Mouse (Mus musculus) hindbrain, embryonic 10.5 days (tissue): ENCODE measurements around the gene Idi1. TPM values are rescaled to one million over a fixed set of nuclear protein-coding genes. Genes with fewer than 3 reads are reported as not detected.
"Not testable (repeated sequence)": the region's sequence is repeated elsewhere in the genome, so short reads cannot be mapped to it uniquely, and the experiment has no call there.

Experiments used
- DNase-seq: peaks from one replicate; pipeline ENCODE4 v3.0.0-alpha.2; 2017; ENCODE audit warnings: low spot score
- H3K27ac ChIP-seq: fragments of 300-500 bp; sonication (generic); 2 replicates; pipeline ENCODE4 v1.5.1; 2016; ENCODE audit warnings: mild to moderate bottlenecking, moderate library complexity
- H3K27me3 ChIP-seq: fragments of 300-500 bp; sonication (generic); 2 replicates; pipeline ENCODE4 v1.6.1; 2016; ENCODE audit warnings: mild to moderate bottlenecking; ENCODE audit not compliant: poor library complexity, insufficient read depth, severe bottlenecking
- H3K36me3 ChIP-seq: fragments of 300-500 bp; sonication (generic); 2 replicates; pipeline ENCODE4 v1.6.1; 2016; ENCODE audit warnings: mild to moderate bottlenecking, moderate library complexity
- H3K4me1 ChIP-seq: fragments of 300-500 bp; sonication (generic); replicated peaks from 2 replicates; pipeline ENCODE4 v1.6.1; 2016; ENCODE audit warnings: mild to moderate bottlenecking
- H3K4me3 ChIP-seq: fragments of 300-500 bp; sonication (generic); 2 replicates; pipeline ENCODE4 v1.5.1; 2016; ENCODE audit warnings: mild to moderate bottlenecking, moderate library complexity
- H3K9me3 ChIP-seq: fragments of 300-500 bp; sonication (generic); 2 replicates; pipeline ENCODE4 v1.6.1; 2016; ENCODE audit warnings: mild to moderate bottlenecking, moderate library complexity
- WGBS: fragments of 180-500 bp; shearing (Covaris S2); methylation state at CpG from one replicate; pipeline ENCODE4 v1.1.7; 2016; 5-methylcytosine and 5-hydroxymethylcytosine counted together
- polyA plus RNA-seq: library from polyadenylated mRNA; unstranded; fragments of >200 nt; fragmentation: Nextera tagmentation; extraction: Ambion mirVana; gene quantifications from 2 replicates; pipeline ENCODE4 v1.2.1, GENCODE M21; 2016

Gene Idi1
- 122 and 154 TPM in 2 replicates for polyA plus RNA-seq

DNA sequence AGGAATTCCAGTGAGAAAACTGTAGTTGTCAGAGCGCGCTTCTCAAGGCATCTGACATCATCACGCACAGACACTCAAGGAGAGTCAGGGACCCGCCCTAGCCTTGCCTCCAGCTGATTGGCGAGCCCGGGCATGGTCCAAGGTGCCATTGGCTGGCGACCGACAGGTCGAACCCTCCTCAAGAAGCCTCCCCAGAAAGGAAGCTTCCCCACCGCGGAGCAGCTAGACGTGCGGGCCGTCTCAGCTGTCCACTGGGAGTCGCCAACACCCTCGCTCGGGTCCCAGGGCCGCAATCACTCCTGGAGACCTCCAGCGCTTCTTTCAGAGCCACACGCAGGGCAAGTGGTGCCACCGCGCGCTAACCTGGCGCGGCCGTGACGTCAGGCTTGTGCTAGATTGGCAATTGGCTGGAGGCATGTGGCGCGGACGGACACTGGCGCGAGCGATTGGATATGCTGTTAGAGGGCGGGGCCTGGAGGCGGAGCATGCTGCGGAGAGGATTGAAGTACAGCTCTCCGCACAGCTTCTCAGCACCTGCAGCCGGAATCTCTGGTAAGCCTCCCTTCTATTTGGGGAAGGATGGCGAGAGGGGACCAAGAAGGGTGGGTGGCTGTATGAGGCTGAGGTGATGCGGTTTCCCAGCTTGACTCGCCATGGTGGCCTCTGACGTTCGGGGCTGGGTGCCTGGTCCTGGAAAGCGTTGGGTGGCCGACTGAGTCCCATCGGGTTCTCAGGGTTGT lies at the start of gene Idi1:
Idi1 (plus strand) TSS at position 57 of the 740 bp plus-strand sequence.
- peaks cover 30% of the 10 kb centered on the region for H3K36me3 ChIP-seq
- peak within 1 kb of the TSS; percentile 82 for H3K4me3 ChIP-seq
- DNase-seq: peak; percentile 98
- H3K27me3 ChIP-seq: no peaks in the 10 kb centered on the region
- no peaks in the 10 kb centered on the region for H3K9me3 ChIP-seq
- H3K4me1 ChIP-seq: peaks cover 19% of the 10 kb centered on the region
- peak within 1 kb of the TSS; percentile 99 for H3K27ac ChIP-seq
- WGBS: under 1% methylated on average over 46 of the region's 46 CpGs

DNA sequence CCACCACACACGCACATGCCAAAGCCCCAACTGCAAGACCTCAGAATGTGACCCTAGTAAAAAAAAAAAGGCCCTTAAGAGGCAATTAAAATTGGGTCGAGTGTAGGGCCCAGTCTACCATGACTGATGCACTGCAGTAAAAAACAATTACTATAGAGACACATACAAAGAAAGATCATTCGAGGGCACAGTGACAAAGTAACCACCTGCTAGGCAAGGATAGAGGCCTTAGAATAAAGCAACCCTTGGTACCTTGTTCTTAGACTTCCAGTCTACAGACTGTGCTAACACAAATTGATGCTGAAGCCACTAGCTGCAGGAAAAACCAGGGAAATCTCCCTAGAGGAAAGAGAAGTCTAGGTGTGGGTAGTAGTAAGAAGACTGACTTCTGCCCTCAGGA lies 46.9 kb upstream of the Idi1 start:
- 36% methylated on average over 3 of the region's 3 CpGs for whole genome bisulfite sequencing

GRCm38 (mm10) chr13:8839111-8839510 lies 46.2 kb upstream of the Idi1 start:
- WGBS: 91% methylated on average over 10 of the region's 10 CpGs
- no peak overlapping the region for H3K4me3 ChIP-seq
- no peak for DNase-seq
- 0 out of 2 replicates have a peak, but pooled peaks cover 3% of the 10 kb centered on the region for H3K4me1 ChIP-seq
- H3K27me3 ChIP-seq: no peaks in the 10 kb centered on the region
- H3K9me3 ChIP-seq: no peaks in the 10 kb centered on the region
- no peak overlapping the region for H3K27ac ChIP-seq
- H3K36me3 ChIP-seq: peaks cover 93% of the 10 kb centered on the region

More for the DNA sequence above, 46.9 kb upstream of the Idi1 start:
- Histone ChIP-seq H3K36me3 (peaks cover 94% of the 10 kb centered on the region), H3K27ac (no peak overlapping the region), H3K4me3 (no peak overlapping the region), H3K4me1 (0 out of 2 replicates have a peak, but pooled peaks cover 3% of the 10 kb centered on the region), H3K9me3 (no peaks in the 10 kb centered on the region), H3K27me3 (no peaks in the 10 kb centered on the region)
- DNase-seq: no peak

- WGBS: 95% methylated on average over 6 of the region's 6 CpGs
- DNase-seq: no peak
- Histone ChIP-seq H3K9me3 (no peaks in the 10 kb centered on the region), H3K27ac (no peak overlapping the region), H3K36me3 (peaks cover 88% of the 10 kb centered on the region), H3K4me1 (0 out of 2 replicates have a peak, but pooled peaks cover 3% of the 10 kb centered on the region), H3K4me3 (no peak overlapping the region), H3K27me3 (no peaks in the 10 kb centered on the region)
These were observed 45.4 kb upstream of the Idi1 start for GRCm38 (mm10) chr13:8839937-8840336.

DNA sequence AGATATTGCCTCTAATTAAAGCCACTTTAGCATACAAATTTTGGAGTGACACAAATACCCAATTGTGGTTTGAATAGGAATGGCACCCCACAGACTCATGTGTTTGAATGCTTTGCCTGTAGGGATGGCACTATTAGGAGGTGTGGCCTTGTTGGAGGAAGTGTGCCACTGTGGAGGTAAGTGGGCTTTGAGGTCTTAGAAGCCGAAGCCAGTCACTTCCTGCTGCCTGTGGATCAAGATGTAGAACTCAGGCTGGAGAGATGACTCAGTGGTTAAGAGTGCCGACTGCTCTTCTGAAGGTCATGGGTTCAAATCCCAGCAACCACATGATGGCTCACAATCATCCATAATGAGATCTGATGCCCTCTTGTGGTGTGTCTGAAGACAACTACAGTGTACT lies 44.4 kb upstream of the Idi1 start:
- H3K27me3 ChIP-seq: no peaks in the 10 kb centered on the region
- H3K4me1 ChIP-seq: 0 out of 2 replicates have a peak, but pooled peaks cover 3% of the 10 kb centered on the region
- no peak overlapping the region for H3K27ac ChIP-seq
- peaks cover 88% of the 10 kb centered on the region for H3K36me3 ChIP-seq
- WGBS: 88% methylated on average over 2 of the region's 2 CpGs
- no peak overlapping the region for H3K4me3 ChIP-seq
- H3K9me3 ChIP-seq: no peaks in the 10 kb centered on the region
- DNase-seq: no peak

DNA sequence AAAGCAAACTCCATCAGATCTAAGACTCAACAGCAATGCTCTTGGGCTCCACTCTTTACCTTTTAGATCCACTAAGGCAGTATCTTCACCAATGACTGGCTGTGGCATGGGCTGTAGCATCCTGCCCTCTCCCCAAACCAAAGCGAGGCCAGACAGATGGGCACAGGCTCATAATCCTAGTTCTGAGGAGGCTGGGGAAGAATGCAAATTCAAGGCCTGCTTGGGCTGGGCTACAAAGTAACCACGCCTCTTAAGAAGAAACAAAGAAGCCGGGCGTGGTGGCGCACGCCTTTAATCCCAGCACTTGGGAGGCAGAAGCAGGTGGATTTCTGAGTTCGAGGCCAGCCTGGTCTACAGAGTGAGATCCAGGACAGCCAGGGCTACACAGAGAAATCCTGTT lies 43.5 kb upstream of the Idi1 start:
- H3K4me3 ChIP-seq, H3K4me1 ChIP-seq, H3K27ac ChIP-seq, DNase-seq, H3K9me3 ChIP-seq, H3K27me3 ChIP-seq: not testable (repeated sequence)
- H3K36me3 ChIP-seq: peaks cover 86% of the 10 kb centered on the region
- WGBS: 93% methylated on average over 7 of the region's 7 CpGs

- Histone ChIP-seq H3K4me3 (no peak overlapping the region), H3K27me3 (no peaks in the 10 kb centered on the region), H3K4me1 (0 out of 2 replicates have a peak, but pooled peaks cover 3% of the 10 kb centered on the region), H3K36me3 (peaks cover 91% of the 10 kb centered on the region), H3K27ac (no peak overlapping the region), H3K9me3 (no peaks in the 10 kb centered on the region)
- DNase-seq: no peak
- 93% methylated on average over 3 of the region's 3 CpGs for WGBS
These were observed 43.0 kb upstream of the Idi1 start for GRCm38 (mm10) chr13:8842273-8842672.

DNA sequence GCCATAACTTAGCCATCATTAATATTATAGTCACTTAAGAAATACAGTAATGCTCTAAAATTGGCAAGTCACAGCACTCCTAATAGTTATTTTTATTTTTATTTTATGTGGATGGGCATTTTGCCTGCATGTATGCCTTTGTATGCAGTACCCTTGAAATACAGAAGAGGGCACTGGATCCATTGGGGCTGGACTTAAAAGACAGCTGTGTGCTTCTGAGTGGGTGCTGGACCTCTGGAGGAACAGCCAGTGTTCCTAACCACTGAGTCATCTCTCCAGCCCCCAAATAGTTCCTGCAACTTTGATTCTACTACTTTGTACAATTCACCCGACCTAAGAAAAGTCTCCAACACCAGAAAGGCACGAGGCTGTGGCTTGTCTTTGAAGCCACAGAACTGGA lies 37.6 kb upstream of the Idi1 start:
- WGBS: 67% methylated on average over 2 of the region's 2 CpGs
- no peaks in the 10 kb centered on the region for H3K27me3 ChIP-seq
- no peak overlapping the region for H3K27ac ChIP-seq
- no peaks in the 10 kb centered on the region for H3K4me1 ChIP-seq
- no peaks in the 10 kb centered on the region for H3K9me3 ChIP-seq
- H3K4me3 ChIP-seq: no peak overlapping the region
- peaks cover 87% of the 10 kb centered on the region for H3K36me3 ChIP-seq
- no peak for DNase-seq

DNA sequence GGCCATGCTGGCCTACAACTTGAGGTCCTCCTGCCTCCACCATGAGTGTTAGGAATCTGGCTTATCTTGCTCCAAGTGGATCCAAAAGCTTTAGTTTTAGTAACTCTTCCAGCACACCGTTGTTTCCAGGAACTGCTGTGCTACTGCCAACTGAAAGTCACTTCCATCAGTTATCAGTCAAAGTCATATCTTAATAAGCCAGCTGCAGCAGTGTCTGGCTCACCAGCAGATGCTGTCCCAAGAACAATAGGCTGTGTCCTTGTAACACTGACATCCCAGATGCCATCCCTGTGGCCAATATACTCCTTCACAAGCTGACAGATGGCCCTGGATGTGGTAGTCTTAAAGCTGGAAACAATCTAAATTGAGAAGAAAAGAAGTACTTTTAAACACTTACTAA lies 36.0 kb upstream of the Idi1 start:
- H3K4me3 ChIP-seq: no peak overlapping the region
- no peaks in the 10 kb centered on the region for H3K27me3 ChIP-seq
- no peaks in the 10 kb centered on the region for H3K4me1 ChIP-seq
- DNase-seq: no peak
- WGBS: 75% methylated on average over 1 of the region's 1 CpGs
- peaks cover 88% of the 10 kb centered on the region for H3K36me3 ChIP-seq
- H3K9me3 ChIP-seq: no peaks in the 10 kb centered on the region
- H3K27ac ChIP-seq: no peak overlapping the region

DNA sequence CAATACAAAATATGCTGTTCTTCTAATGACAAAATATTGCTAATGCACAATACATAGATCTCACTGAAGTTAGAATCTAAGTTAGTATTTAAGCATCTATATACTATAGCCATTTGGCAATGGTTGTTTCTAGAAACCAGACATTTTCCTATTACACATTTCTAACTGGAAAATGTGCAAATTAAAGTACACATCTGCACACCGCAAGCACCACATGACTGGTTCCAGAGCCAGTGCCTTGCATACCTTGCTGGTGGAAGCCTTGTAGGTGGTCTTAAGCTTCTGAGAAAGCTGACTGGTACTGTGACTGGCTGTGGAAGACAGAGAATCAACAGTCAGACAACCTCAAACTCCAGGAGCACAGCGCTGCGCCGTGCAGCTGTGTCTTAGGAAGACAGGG lies 31.9 kb upstream of the Idi1 start:
- no peaks in the 10 kb centered on the region for H3K9me3 ChIP-seq
- 98% methylated on average over 4 of the region's 4 CpGs for WGBS
- H3K27ac ChIP-seq: no peak overlapping the region
- DNase-seq: no peak
- H3K4me1 ChIP-seq: no peaks in the 10 kb centered on the region
- H3K36me3 ChIP-seq: peaks cover 78% of the 10 kb centered on the region
- no peaks in the 10 kb centered on the region for H3K27me3 ChIP-seq
- H3K4me3 ChIP-seq: no peak overlapping the region

- H3K4me3 ChIP-seq: no peak overlapping the region
- DNase-seq: no peak
- no peak overlapping the region for H3K27ac ChIP-seq
- no peaks in the 10 kb centered on the region for H3K4me1 ChIP-seq
- peaks cover 78% of the 10 kb centered on the region for H3K36me3 ChIP-seq
- H3K9me3 ChIP-seq: no peaks in the 10 kb centered on the region
- 98% methylated on average over 2 of the region's 2 CpGs for WGBS
- H3K27me3 ChIP-seq: no peaks in the 10 kb centered on the region
These were observed 30.5 kb upstream of the Idi1 start for GRCm38 (mm10) chr13:8854769-8855168.

DNA sequence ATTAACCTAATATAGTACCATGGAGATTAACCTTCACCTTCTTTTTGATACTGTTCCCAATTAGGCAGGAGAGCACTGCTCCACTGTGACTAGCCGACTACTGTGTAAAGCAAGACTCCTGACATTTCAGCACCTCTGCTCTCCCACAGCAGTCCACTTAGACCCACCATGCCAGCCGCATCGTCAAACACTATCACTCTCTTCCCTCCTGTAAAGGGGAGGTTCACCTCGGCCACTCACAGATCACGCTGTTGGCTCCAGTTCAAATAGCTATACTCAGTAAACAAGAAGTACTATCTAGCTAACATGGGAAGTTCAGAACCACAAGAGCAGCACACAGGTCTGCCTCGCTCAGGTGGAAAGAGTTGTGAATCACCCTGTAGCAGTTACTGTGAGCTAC lies 26.8 kb upstream of the Idi1 start:
- Histone ChIP-seq H3K4me1 (no peaks in the 10 kb centered on the region), H3K9me3 (no peaks in the 10 kb centered on the region), H3K4me3 (no peak overlapping the region), H3K36me3 (peaks cover 68% of the 10 kb centered on the region), H3K27me3 (no peaks in the 10 kb centered on the region), H3K27ac (no peak overlapping the region)
- WGBS: 95% methylated on average over 6 of the region's 6 CpGs
- DNase-seq: no peak

GRCm38 (mm10) chr13:8860861-8861260 lies 24.4 kb upstream of the Idi1 start:
- H3K36me3 ChIP-seq: peaks cover 57% of the 10 kb centered on the region

More at GRCm38 (mm10) chr13:8860861-8861260, 24.4 kb upstream of the Idi1 start:
- WGBS: 92% methylated on average over 9 of the region's 9 CpGs
- Histone ChIP-seq H3K9me3 (no peaks in the 10 kb centered on the region), H3K4me1 (no peaks in the 10 kb centered on the region), H3K4me3 (no peak overlapping the region), H3K27ac (no peak overlapping the region), H3K27me3 (no peaks in the 10 kb centered on the region)
- DNase-seq: no peak
